Mouse (Mus musculus) neural tube, embryonic 15.5 days (tissue): ENCODE data around the gene Med12l. TPM values are rescaled to one million over a fixed set of nuclear protein-coding genes. Genes with fewer than 3 reads are reported as not detected.
A peak's percentile ranks its signal among the peaks of the same experiment; 100 is the strongest.

Experiments used
- ATAC-seq: fragments of 200-750 bp; cut with Nextera tagmentation; 2 replicates; pipeline ENCODE4 v1.8.0; 2017; ENCODE audit warnings: mild to moderate bottlenecking, moderate TSS enrichment, moderate library complexity; ENCODE audit not compliant: low FRiP score
- H3K27ac ChIP-seq: fragments of 300-500 bp; sonication (generic); replicated peaks from 2 replicates; pipeline ENCODE4 v1.5.1; 2015; ENCODE audit warnings: mild to moderate bottlenecking, inconsistent platforms
- H3K27me3 ChIP-seq: fragments of 300-500 bp; sonication (generic); replicated peaks from 2 replicates; pipeline ENCODE4 v1.6.1; 2015; ENCODE audit warnings: inconsistent platforms
- H3K36me3 ChIP-seq: fragments of 300-500 bp; sonication (generic); 2 replicates; pipeline ENCODE4 v1.6.1; 2015; ENCODE audit warnings: inconsistent platforms
- H3K4me1 ChIP-seq: fragments of 300-500 bp; sonication (generic); 2 replicates; pipeline ENCODE4 v1.6.1; 2015; ENCODE audit warnings: inconsistent platforms
- H3K4me2 ChIP-seq: fragments of 300-500 bp; sonication (generic); 2 replicates; pipeline ENCODE4 v1.6.1; 2015; ENCODE audit warnings: inconsistent platforms, mild to moderate bottlenecking, moderate library complexity
- H3K4me3 ChIP-seq: fragments of 300-500 bp; sonication (generic); replicated peaks from 2 replicates; pipeline ENCODE4 v1.5.1; 2015; ENCODE audit warnings: mild to moderate bottlenecking, inconsistent platforms
- H3K9ac ChIP-seq: fragments of 300-500 bp; sonication (generic); replicated peaks from 2 replicates; pipeline ENCODE4 v1.6.1; 2015; ENCODE audit warnings: mild to moderate bottlenecking, inconsistent platforms
- H3K9me3 ChIP-seq: fragments of 300-500 bp; sonication (generic); replicated peaks from 2 replicates; pipeline ENCODE4 v1.6.1; 2016; ENCODE audit warnings: inconsistent platforms
- WGBS: fragments of 180-500 bp; shearing (Covaris S2); methylation state at CpG from one replicate; pipeline ENCODE4 v1.1.7; 2015; ENCODE audit warnings: mixed read lengths; 5-methylcytosine and 5-hydroxymethylcytosine counted together
- polyA plus RNA-seq: library from polyadenylated mRNA; unstranded; fragments of >200 nt; fragmentation: Nextera tagmentation; extraction: Ambion mirVana; gene quantifications from 2 replicates; pipeline ENCODE4 v1.2.1, GENCODE M21; 2015

Med12l gene
- polyA plus RNA-seq, 1 experiment from 2014 or later = 4.8 TPM

GRCm38 (mm10) chr3:59228730-59229551 lies 223.3 kb downstream of the Med12l start:
- Histone ChIP-seq H3K9ac (no peak overlapping the region), H3K4me1 (no peaks in the 10 kb centered on the region), H3K4me3 (no peak overlapping the region), H3K4me2 (no peak overlapping the region), H3K9me3 (no peaks in the 10 kb centered on the region), H3K27me3 (no peaks in the 10 kb centered on the region), H3K36me3 (0 out of 2 replicates have a peak, but pooled peaks cover 4% of the 10 kb centered on the region), H3K27ac (peak overlapping the region; percentile 24; the same call in 1 of the 2 replicates)
- WGBS = 47% methylated on average over 10 of the region's 10 CpGs
- ATAC-seq = no peak

- 71% methylated on average over 3 of the region's 3 CpGs for WGBS
- Histone ChIP-seq H3K4me1 (no peaks in the 10 kb centered on the region), H3K27ac (no peak overlapping the region), H3K9me3 (no peaks in the 10 kb centered on the region), H3K36me3 (0 out of 2 replicates have a peak, but pooled peaks cover 4% of the 10 kb centered on the region), H3K27me3 (no peaks in the 10 kb centered on the region), H3K4me2 (no peak overlapping the region), H3K9ac (no peak overlapping the region), H3K4me3 (no peak overlapping the region)
- ATAC-seq = no peak
Observed at GRCm38 (mm10) chr3:59230912-59231311, 225.3 kb downstream of the Med12l start.

GRCm38 (mm10) chr3:59234878-59235277 lies 229.3 kb downstream of the Med12l start:
- H3K27me3 ChIP-seq = no peaks in the 10 kb centered on the region
- no peak overlapping the region for H3K4me3 ChIP-seq
- H3K36me3 ChIP-seq = 0 out of 2 replicates have a peak, but pooled peaks cover 4% of the 10 kb centered on the region
- no peak overlapping the region for H3K4me2 ChIP-seq
- WGBS = 71% methylated on average over 5 of the region's 5 CpGs
- no peak overlapping the region for H3K9ac ChIP-seq
- no peak overlapping the region for H3K27ac ChIP-seq
- no peaks in the 10 kb centered on the region for H3K9me3 ChIP-seq
- H3K4me1 ChIP-seq = no peaks in the 10 kb centered on the region
- ATAC-seq = no peak

- no peaks in the 10 kb centered on the region for H3K4me1 ChIP-seq
- no peak for ATAC-seq
- WGBS = 84% methylated on average over 6 of the region's 6 CpGs
- no peaks in the 10 kb centered on the region for H3K9me3 ChIP-seq
- H3K4me2 ChIP-seq = no peak overlapping the region
- H3K9ac ChIP-seq = no peak overlapping the region
- no peak overlapping the region for H3K27ac ChIP-seq
- no peak overlapping the region for H3K4me3 ChIP-seq
- no peaks in the 10 kb centered on the region for H3K27me3 ChIP-seq
- no peaks in the 10 kb centered on the region for H3K36me3 ChIP-seq
Observed at GRCm38 (mm10) chr3:59243384-59243783, 237.8 kb downstream of the Med12l start.

GRCm38 (mm10) chr3:59248031-59248430 lies 242.4 kb downstream of the Med12l start:
- no peaks in the 10 kb centered on the region for H3K36me3 ChIP-seq
- no peaks in the 10 kb centered on the region for H3K4me1 ChIP-seq
- 87% methylated on average over 6 of the region's 6 CpGs for WGBS
- H3K4me3 ChIP-seq = no peak overlapping the region
- no peaks in the 10 kb centered on the region for H3K9me3 ChIP-seq
- no peak overlapping the region for H3K4me2 ChIP-seq
- no peaks in the 10 kb centered on the region for H3K27me3 ChIP-seq
- H3K27ac ChIP-seq = no peak overlapping the region
- no peak for ATAC-seq
- H3K9ac ChIP-seq = no peak overlapping the region

- WGBS = 92% methylated on average over 1 of the region's 1 CpGs
- Histone ChIP-seq H3K9me3 (no peaks in the 10 kb centered on the region), H3K4me1 (no peaks in the 10 kb centered on the region), H3K4me3 (no peak overlapping the region), H3K9ac (no peak overlapping the region), H3K36me3 (no peaks in the 10 kb centered on the region), H3K4me2 (no peak overlapping the region), H3K27ac (no peak overlapping the region), H3K27me3 (no peaks in the 10 kb centered on the region)
- ATAC-seq = no peak
Observed at GRCm38 (mm10) chr3:59250454-59250853, 244.8 kb downstream of the Med12l start.

- Histone ChIP-seq H3K4me3 (no peak overlapping the region), H3K9ac (no peak overlapping the region), H3K4me2 (no peak overlapping the region), H3K4me1 (no peaks in the 10 kb centered on the region), H3K27me3 (no peaks in the 10 kb centered on the region), H3K9me3 (no peaks in the 10 kb centered on the region), H3K27ac (no peak overlapping the region), H3K36me3 (peaks cover 3% of the 10 kb centered on the region; the same call in 1 of the 2 replicates)
- WGBS = 82% methylated on average over 20 of the region's 20 CpGs
- peak; percentile 41; the same call in 1 of the 2 replicates for ATAC-seq
Observed at GRCm38 (mm10) chr3:59257740-59258664, 252.4 kb downstream of the Med12l start.

- peaks cover 10% of the 10 kb centered on the region; the same call in 1 of the 2 replicates for H3K36me3 ChIP-seq
- H3K4me1 ChIP-seq = no peaks in the 10 kb centered on the region
- no peaks in the 10 kb centered on the region for H3K27me3 ChIP-seq
- 61% methylated on average over 5 of the region's 5 CpGs for WGBS
- no peak overlapping the region for H3K9ac ChIP-seq
- H3K4me2 ChIP-seq = no peak overlapping the region
- H3K9me3 ChIP-seq = no peaks in the 10 kb centered on the region
- no peak overlapping the region for H3K4me3 ChIP-seq
- H3K27ac ChIP-seq = no peak overlapping the region
- ATAC-seq = no peak
Observed at GRCm38 (mm10) chr3:59260745-59261144, 255.1 kb downstream of the Med12l start.

GRCm38 (mm10) chr3:59261709-59262472 lies 256.3 kb downstream of the Med12l start:
- Histone ChIP-seq H3K4me2 (no peak overlapping the region), H3K36me3 (peaks cover 10% of the 10 kb centered on the region; the same call in 1 of the 2 replicates)
- ATAC-seq = no peak

GRCm38 (mm10) chr3:59262704-59263103 lies 257.1 kb downstream of the Med12l start, which contains the start of gene P2ry12:
TSS of gene P2ry12 (minus strand) at chr3:59262871.
- WGBS = 17% methylated on average over 7 of the region's 7 CpGs
- H3K27ac ChIP-seq = no peak within 1 kb of the TSS
- 0 out of 2 replicates have a peak within 1 kb of the TSS, but pooled peaks have one; percentile 1 for H3K4me2 ChIP-seq
- H3K27me3 ChIP-seq = no peaks in the 10 kb centered on the region
- no peak for ATAC-seq
- H3K4me3 ChIP-seq = no peak within 1 kb of the TSS
- H3K36me3 ChIP-seq = peaks cover 9% of the 10 kb centered on the region; the same call in 1 of the 2 replicates
- H3K9ac ChIP-seq = no peak within 1 kb of the TSS
- H3K4me1 ChIP-seq = no peaks in the 10 kb centered on the region
- no peaks in the 10 kb centered on the region for H3K9me3 ChIP-seq

More at GRCm38 (mm10) chr3:59261709-59262472, 256.3 kb downstream of the Med12l start:
- Histone ChIP-seq H3K4me3 (no peak overlapping the region), H3K9me3 (no peaks in the 10 kb centered on the region), H3K27ac (no peak overlapping the region), H3K9ac (no peak overlapping the region), H3K27me3 (no peaks in the 10 kb centered on the region), H3K4me1 (no peaks in the 10 kb centered on the region)
- whole genome bisulfite sequencing = 22% methylated on average over 9 of the region's 9 CpGs

- Histone ChIP-seq H3K36me3 (peaks cover 12% of the 10 kb centered on the region), H3K27ac (no peak overlapping the region), H3K9me3 (no peaks in the 10 kb centered on the region), H3K4me3 (no peak overlapping the region), H3K4me2 (no peak overlapping the region), H3K4me1 (no peaks in the 10 kb centered on the region), H3K27me3 (no peaks in the 10 kb centered on the region), H3K9ac (no peak overlapping the region)
- no peak for ATAC-seq
- WGBS = 91% methylated on average over 2 of the region's 2 CpGs
Observed at GRCm38 (mm10) chr3:59263417-59263816, 257.8 kb downstream of the Med12l start.
